Mouse (Mus musculus) bone marrow macrophage, adult 2 months (primary cell): ENCODE measurements around the gene Taf11.

ENCODE experiments used
- CTCF ChIP-seq: IDR thresholded peaks from 2 replicates; pipeline ENCODE4 v1.5.1; 2012; ENCODE audit warnings: low read depth, mild to moderate bottlenecking, low read length, moderate library complexity
- POLR2A ChIP-seq: IDR thresholded peaks from 2 replicates; pipeline ENCODE4 v1.6.1; 2012; ENCODE audit warnings: mild to moderate bottlenecking, low read depth, low read length, borderline replicate concordance

DNA sequence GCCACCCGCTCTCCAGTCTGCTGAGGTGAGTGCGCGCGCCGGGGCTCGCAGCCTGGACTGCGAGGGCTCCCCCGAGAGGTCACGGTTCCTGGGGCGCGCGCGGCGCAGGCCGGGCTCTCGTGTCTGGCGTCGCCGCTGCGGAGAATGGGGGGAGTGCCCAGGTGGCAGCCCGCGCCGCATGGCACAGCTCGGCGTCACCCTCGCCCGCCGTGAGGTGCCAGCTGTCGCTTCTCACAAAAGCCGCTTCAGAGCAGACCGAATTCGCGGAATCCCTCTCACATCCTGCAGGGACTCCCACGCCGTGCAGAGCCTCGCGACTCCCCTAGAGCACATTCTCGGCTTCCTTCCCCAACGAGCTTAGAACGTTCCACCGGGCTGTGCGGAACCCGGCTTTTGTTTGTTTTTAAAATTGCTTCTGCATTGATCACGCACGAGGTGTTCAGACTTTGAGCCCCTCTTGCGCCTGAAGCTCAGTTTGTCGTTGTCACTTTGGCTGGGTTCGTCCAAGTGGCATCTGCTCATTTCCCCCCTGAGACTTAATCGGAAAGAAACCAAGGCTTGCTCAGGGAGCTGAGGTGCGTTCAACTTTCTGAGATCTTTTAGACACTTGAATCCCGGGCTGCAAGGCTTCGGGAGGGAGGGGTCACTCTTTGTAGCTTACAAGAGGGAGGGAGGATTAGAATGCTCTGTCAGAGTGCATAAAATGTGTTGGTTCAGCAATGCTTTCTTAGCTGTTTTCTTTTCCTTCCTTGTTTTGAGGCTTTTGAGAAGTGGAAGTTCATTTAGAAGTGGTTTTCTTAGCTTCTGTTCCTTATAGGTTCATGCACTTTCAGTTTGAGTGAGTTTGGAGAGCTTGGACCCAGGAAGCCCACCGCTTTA is at the start of gene Taf11:
- no peak for TF ChIP-seq CTCF
- TF ChIP-seq POLR2A: no peak
